Mouse (Mus musculus) brain, embryonic 14.5 days (tissue): Measurements from ENCODE around the gene Olfr453. TPM values are rescaled to one million over a fixed set of nuclear protein-coding genes. Genes with fewer than 3 reads are reported as not detected.

Experiments used
- DNase-seq: peaks from one replicate; pipeline ENCODE4 v3.0.0-alpha.2; 2011; ENCODE audit warnings: low read depth
- CTCF ChIP-seq: fragments of 200-500 bp; IDR thresholded peaks from 2 replicates; pipeline ENCODE4 v1.5.1; 2012; ENCODE audit warnings: inconsistent platforms, mild to moderate bottlenecking, moderate library complexity, borderline replicate concordance; ENCODE audit not compliant: insufficient read depth, insufficient read length; ENCODE audit errors: extremely low read depth
- POLR2A ChIP-seq: fragments of 200-500 bp; IDR thresholded peaks from 2 replicates; pipeline ENCODE4 v1.6.1; 2012; ENCODE audit warnings: mild to moderate bottlenecking, inconsistent platforms, borderline replicate concordance; ENCODE audit not compliant: poor library complexity, insufficient read depth, insufficient read length, severe bottlenecking; ENCODE audit errors: extremely low read depth
- polyA plus RNA-seq: library from polyadenylated mRNA; depleted of rRNA; stranded (reverse); fragments of >200 nt; gene quantifications from 2 replicates; pipeline ENCODE4 v1.2.3, GENCODE M21; 2012; rRNA removed

Olfr453 gene
- polyA plus RNA-seq, 1 experiment: not detected

DNA sequence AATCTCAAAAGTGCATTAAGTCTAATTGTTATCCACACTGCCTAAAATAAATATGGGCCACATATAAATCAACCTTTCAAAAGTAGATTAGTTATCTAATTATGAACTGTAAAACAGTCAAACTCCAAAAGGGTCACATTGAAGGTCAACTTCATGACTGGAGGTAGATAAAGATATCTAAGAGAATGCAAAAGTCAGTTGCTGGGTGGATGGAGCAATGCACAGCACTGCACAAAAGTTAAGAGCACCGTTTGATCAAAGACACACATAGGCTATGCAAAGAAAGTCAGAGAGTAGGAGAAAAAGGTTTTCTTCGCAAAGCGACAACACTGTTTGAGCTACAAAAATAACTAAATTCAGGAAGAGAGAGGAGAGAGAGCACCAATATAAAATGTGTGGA is 55.8 kb downstream of the Olfr453 start:
- no peak for TF ChIP-seq POLR2A
- no peak for TF ChIP-seq CTCF
- DNase-seq: no peak

Other genes with a start within 250 kb of the Olfr453 start
- gene Olfr455, start 191.8 kb upstream of the Olfr453 start, polyA plus RNA-seq: not detected in 2 replicates
- gene Tcaf3, start 141.7 kb upstream of the Olfr453 start, polyA plus RNA-seq: not detected in 2 replicates
- gene Tcaf2, start 94.1 kb upstream of the Olfr453 start, polyA plus RNA-seq: 0.79 and 1.6 TPM in 2 replicates
- gene Tcaf1, start 29.3 kb upstream of the Olfr453 start, polyA plus RNA-seq: 128 and 153 TPM in 2 replicates
- not detected in 2 replicates for gene Olfr38, start 17.0 kb downstream of the Olfr453 start, polyA plus RNA-seq
- not detected in 2 replicates for gene Olfr452, start 45.7 kb downstream of the Olfr453 start, polyA plus RNA-seq
- not detected in 2 replicates for gene Olfr450, start 72.6 kb downstream of the Olfr453 start, polyA plus RNA-seq
- not detected in 2 replicates for gene Olfr449, start 95.0 kb downstream of the Olfr453 start, polyA plus RNA-seq
- gene Olfr448, start 151.1 kb downstream of the Olfr453 start, polyA plus RNA-seq: not detected in 2 replicates
- not detected in 2 replicates for gene Olfr447, start 169.5 kb downstream of the Olfr453 start, polyA plus RNA-seq
- gene Olfr446, start 182.0 kb downstream of the Olfr453 start, polyA plus RNA-seq: not detected in 2 replicates
- not detected in 2 replicates for gene Olfr444, start 209.7 kb downstream of the Olfr453 start, polyA plus RNA-seq